Mouse (Mus musculus): ENCODE data around the gene Foxo1.
A peak's percentile ranks its signal among the peaks of the same experiment; 100 is the strongest.

Foxo1 gene

GRCm38 (mm10) chr3:52364576-52364975 lies 96.4 kb downstream of the Foxo1 start:
- no peak for DNase-seq (ENCODE audit: low spot score in 2 of 2)

- DNase-seq (ENCODE audit: low spot score in 2 of 2), result no peak
Measured at GRCm38 (mm10) chr3:52369204-52369603, 101.1 kb downstream of the Foxo1 start.

GRCm38 (mm10) chr3:52369881-52370428 lies 101.8 kb downstream of the Foxo1 start:
- no peak for DNase-seq (ENCODE audit: low spot score in 2 of 2)

DNA sequence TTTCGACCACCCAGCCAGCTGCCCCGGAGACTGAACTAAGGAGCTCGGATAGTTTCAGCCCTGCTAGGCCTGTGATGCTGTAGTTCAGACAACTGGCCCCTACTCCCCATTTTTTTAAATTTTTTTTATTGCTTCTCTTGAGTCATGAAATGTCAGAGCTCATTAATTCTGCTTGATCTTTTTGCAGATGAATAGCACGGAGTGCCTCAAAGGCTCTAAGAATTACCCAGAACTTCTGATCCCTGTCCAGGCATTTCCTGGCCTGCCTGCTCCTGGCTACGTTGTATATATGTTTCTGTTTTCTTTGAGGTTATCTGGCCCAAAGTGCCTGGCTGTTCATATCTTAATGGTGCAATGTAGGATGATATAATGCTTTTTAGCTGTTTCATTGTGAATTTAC lies 108.8 kb downstream of the Foxo1 start:
- no peak for DNase-seq (ENCODE audit: low spot score in 2 of 2)

DNA sequence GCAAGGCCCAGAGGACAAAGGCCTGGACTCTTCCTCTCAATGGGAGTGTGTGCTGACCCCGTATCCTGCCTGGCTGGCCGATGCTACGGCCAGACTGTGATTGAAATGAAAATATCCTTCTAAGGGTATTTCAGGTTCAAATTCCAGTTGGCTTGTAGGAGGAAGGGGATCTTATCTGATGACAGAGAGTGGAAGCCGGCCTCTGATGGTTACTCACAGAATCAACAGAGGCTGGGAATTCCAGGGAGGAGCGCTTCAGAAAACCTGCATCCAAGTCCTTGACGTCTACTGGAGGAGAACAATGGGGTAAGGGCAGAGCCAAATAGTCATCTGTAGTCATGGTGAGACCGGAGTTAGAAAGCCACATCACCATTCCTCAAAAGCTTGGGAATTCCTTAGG lies 115.2 kb downstream of the Foxo1 start:
- no peak for DNase-seq (ENCODE audit: low spot score in 2 of 2)

- no peak for DNase-seq (ENCODE audit: low spot score in 2 of 2)
Measured at GRCm38 (mm10) chr3:52386343-52386742, 118.2 kb downstream of the Foxo1 start.

DNA sequence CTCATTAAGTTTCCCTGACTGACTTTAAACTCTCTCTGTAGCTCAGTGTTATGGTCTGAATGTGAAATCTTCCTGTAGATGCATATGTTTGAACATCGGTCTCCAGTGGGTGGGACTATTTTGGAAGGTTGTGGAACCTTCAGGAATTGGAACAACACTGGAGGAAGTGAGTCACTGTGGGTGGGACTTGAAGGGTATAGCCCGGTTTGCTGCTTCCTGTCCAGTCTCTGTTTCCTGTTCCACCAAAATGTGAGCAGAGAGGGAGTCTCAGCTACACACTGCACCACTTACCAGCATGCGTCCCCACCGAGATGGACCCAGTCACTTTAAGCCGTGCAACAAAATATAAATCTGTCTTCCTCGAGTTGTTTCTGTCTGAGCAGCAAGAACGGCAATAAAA lies 122.2 kb downstream of the Foxo1 start:
- DNase-seq (ENCODE audit: low spot score in 2 of 2), result no peak

- no peak for DNase-seq (ENCODE audit: low spot score in 2 of 2)
Measured at GRCm38 (mm10) chr3:52390766-52391665, 122.9 kb downstream of the Foxo1 start.

DNA sequence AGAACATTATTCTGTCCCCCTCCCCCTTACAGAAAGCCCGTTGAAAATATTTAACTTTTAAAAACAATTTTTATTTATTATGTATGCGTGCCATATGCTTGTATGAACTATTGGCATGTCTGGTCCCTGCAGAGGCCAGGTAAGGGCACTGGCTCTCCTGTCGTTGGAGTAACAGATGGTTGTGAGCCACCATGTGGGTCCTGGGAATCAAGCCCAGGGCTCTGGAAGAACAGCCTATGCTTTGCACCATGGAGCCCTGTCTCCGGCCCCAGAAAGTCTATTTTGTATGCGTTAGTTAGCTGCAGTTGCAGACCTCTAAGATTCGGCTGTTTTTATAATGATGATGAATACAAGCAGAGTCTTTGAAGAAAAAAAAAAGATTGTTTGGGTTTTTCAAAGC lies 123.8 kb downstream of the Foxo1 start:
- DNase-seq (ENCODE audit: low spot score in 2 of 2), result no peak

DNA sequence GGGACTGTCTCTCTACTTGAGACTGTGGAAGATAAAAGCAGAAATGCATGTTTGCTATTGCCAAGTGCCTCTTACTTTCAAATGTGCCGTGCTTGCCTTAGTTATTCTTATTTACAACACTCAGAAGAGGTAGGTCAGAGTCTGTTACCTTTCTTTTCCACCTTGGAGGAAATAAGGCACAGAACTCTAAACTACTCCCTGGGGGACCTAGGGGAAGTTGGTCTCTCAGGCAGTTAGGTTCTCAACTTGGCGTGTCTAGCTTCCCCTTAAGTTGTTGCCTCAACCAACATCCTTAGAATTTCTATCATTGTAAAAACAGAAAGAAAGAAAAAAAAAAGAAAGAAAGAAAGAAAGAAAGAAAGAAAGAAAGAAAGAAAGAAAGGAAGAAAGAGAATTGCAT lies 124.4 kb downstream of the Foxo1 start:
- DNase-seq (ENCODE audit: low spot score in 2 of 2), result no peak

- DNase-seq (ENCODE audit: low spot score in 2 of 2), result no peak
Measured at GRCm38 (mm10) chr3:52393171-52393570, 125.0 kb downstream of the Foxo1 start.

- DNase-seq (ENCODE audit: low spot score in 2 of 2), result no peak
Measured at GRCm38 (mm10) chr3:52396121-52396731, 128.1 kb downstream of the Foxo1 start.

GRCm38 (mm10) chr3:52396951-52397615 lies 128.9 kb downstream of the Foxo1 start:
- no peak for DNase-seq (ENCODE audit: low spot score in 2 of 2)

GRCm38 (mm10) chr3:52397961-52398360 lies 129.8 kb downstream of the Foxo1 start:
- no peak for DNase-seq (ENCODE audit: low spot score in 2 of 2)

DNA sequence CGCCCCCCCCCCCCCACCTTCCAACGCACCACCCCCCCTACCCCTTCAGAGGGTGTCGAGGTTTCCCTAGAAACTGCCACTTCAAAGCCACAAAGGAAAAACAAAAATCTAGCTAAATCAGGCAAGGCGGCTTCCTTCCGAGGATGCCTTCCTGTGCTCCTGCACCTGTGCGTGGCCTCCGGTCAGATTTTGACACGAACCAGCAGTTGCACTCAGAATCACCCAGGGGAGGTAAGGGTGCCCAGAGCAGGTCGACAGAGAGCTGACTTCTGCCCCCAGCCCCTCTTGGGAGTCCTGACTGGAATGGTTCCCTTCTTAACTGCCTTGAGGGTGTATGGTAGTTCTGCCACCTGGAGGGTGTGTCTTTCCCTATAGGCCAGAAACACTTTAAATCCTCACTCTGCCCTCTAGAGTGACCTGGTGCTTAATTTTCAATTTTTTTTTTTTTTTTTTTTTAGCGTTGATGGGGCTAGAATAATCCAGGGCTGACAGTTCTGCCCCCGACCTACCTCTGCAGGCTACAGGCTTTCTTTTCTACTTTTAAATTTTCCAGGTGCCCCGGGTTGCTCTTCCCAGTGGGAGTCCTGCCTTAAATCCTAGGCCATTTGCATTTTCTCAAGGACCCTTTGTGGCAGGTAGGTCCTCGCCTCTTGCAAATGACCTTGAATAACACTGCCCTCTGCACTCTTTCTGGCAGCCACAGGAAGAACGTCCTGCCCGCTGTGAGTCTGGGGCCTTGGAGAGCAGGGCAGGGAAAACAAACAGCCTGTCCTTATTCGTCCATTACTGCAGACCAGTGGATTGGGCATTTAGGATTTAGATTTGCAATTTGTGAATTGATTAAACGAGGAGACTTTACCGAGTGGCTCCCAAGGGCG lies 132.4 kb downstream of the Foxo1 start:
- DNase-seq (ENCODE audit: low spot score in 2 of 2), result no peak

DNA sequence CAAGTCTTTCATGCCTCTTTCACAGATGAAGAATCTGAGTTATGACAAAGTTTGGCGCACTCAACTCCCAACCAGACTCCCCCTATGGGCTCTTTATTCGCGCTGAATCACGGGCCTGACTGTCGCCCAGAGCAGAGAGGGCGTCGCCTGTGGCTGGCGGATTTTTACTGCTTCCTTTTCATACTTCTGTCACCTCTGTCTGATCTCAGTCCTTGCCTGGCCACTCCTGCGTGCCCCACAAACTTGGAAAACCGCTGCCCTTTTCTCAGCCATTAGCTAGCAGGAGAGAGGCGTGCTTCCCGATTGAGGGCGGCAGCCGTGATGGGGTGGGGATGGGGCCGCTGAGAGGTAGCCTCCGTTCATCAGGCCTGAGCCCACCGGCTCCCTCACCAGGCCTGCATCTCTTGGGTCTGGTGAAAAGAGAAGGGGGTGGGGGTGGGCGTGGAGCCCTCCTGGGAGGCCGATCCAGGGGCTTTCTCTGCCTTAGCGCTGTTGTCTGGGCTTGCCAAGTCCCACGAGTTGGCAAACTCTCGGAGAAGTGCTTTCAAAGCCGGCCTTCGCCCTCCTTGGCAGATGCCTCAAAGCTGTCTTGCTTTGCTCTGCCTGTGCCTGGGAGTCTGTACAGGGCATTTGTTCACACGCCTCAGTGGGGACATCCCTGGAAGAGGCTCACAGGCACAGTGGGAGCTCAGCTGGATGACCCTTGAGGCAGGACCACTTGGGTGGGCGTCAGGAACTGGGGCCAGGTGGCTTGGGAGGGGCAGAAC lies 133.2 kb downstream of the Foxo1 start:
- peak; percentile 19 to 47 for DNase-seq (ENCODE audit: low spot score in 2 of 2)
